Mouse (Mus musculus): ENCODE measurements at regions not wholly inside any gene's neighbourhood (a gene's known extent, or its start where the extent isn't known, plus 50 kb on each side); places are given as distances from the start of the nearest gene placed in this dataset.

DNA sequence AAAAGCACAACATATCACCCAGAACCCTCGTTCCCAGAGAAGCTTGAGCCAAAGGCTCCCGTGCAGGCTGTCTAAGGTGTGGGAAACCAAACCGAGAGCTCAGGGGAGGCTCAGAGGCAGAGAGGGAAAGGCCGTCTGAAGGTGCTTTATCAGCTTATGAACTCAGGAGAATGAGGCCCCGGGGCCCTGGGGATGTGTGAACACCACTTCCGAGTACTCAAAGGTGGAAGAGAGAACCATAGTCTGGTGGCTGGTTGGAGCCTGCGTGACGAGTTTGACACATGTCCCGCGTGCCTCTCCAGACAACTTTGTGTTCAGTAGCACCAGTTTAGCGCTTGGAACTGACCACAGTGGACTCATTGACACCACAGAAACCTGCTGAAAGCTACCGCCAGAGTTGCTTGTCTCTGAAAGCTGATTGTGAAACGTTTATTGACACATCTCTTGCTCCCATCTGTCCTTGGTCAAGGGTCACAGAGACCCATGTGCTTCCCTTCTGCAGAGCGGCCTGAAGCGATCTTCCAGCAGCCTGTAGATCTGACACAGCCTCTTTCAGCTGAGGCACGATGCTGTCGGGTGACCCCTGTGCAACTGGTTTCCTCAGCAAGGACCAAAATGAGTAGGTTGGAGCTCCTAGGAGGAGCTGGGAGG lies 56.5 kb upstream of the Jazf1 start:
- TF ChIP-seq CTCF (IDR thresholded peaks at IDR 0.05; ENCODE audit: control insufficient read depth, insufficient read depth, insufficient read length): no peak
- no peak for TF ChIP-seq MYOG (IDR thresholded peaks at IDR 0.05; ENCODE audit: control insufficient read depth, extremely low read depth, insufficient read length)
- no peak for TF ChIP-seq USF1 (IDR thresholded peaks at IDR 0.05; ENCODE audit: low read depth)
